Mouse (Mus musculus): ENCODE data around the gene Lgr5. TPM values are rescaled to one million over a fixed set of nuclear protein-coding genes. Genes with fewer than 3 reads are reported as not detected.

The Lgr5 gene
- polyA plus RNA-seq, 1 experiment from 2014 or later = 4.4 TPM

- no peaks in the 10 kb centered on the region for H3K4me1 ChIP-seq (ENCODE audit: control insufficient read depth, insufficient read depth, low read length)
- WGBS = 74% methylated on average over 4 of the region's 4 CpGs
- no peak overlapping the region for H3K27ac ChIP-seq (ENCODE audit: low read length)
- no peak overlapping the region for H3K9ac ChIP-seq (ENCODE audit: low read length)
- H3K9me3 ChIP-seq (replicated peaks; ENCODE audit: control insufficient read depth, low read length) = no peaks in the 10 kb centered on the region
- peaks cover 6% of the 10 kb centered on the region; the same call in 1 of the 2 replicates for H3K36me3 ChIP-seq (ENCODE audit: control insufficient read depth, insufficient read depth, low read length)
- no peak overlapping the region for H3K4me2 ChIP-seq (ENCODE audit: low read depth, low read length)
- ATAC-seq (ENCODE audit: insufficient read depth, low FRiP score) = no peak
- no peak overlapping the region for H3K4me3 ChIP-seq (replicated peaks; ENCODE audit: low read length)
- H3K27me3 ChIP-seq (ENCODE audit: control insufficient read depth, insufficient read depth, low read length) = no peaks in the 10 kb centered on the region
These were observed 150.3 kb downstream of the Lgr5 start for GRCm38 (mm10) chr10:115437286-115437685.

GRCm38 (mm10) chr10:115425351-115425750 is 162.2 kb downstream of the Lgr5 start:
- Histone ChIP-seq H3K36me3 (ENCODE audit: control insufficient read depth, insufficient read depth, low read length) (peaks cover 36% of the 10 kb centered on the region), H3K9ac (ENCODE audit: low read length) (no peak overlapping the region), H3K27ac (ENCODE audit: low read length) (no peak overlapping the region), H3K4me3 (replicated peaks; ENCODE audit: low read length) (no peak overlapping the region), H3K4me1 (ENCODE audit: control insufficient read depth, insufficient read depth, low read length) (no peaks in the 10 kb centered on the region), H3K9me3 (replicated peaks; ENCODE audit: control insufficient read depth, low read length) (no peaks in the 10 kb centered on the region), H3K27me3 (ENCODE audit: control insufficient read depth, insufficient read depth, low read length) (no peaks in the 10 kb centered on the region), H3K4me2 (ENCODE audit: low read depth, low read length) (no peak overlapping the region)
- 69% methylated on average over 2 of the region's 2 CpGs for WGBS
- no peak for ATAC-seq (ENCODE audit: insufficient read depth, low FRiP score)

GRCm38 (mm10) chr10:115421976-115422375 is 165.6 kb downstream of the Lgr5 start:
- no peak overlapping the region for H3K9ac ChIP-seq (ENCODE audit: low read length)
- ATAC-seq (ENCODE audit: insufficient read depth, low FRiP score) = no peak
- H3K4me2 ChIP-seq (ENCODE audit: low read depth, low read length) = no peak overlapping the region

GRCm38 (mm10) chr10:115414056-115414455 is 173.5 kb downstream of the Lgr5 start:
- H3K27ac ChIP-seq (ENCODE audit: low read length) = no peak overlapping the region
- no peak for ATAC-seq (ENCODE audit: insufficient read depth, low FRiP score)
- H3K27me3 ChIP-seq (ENCODE audit: control insufficient read depth, insufficient read depth, low read length) = no peaks in the 10 kb centered on the region
- H3K4me3 ChIP-seq (replicated peaks; ENCODE audit: low read length) = no peak overlapping the region
- no peaks in the 10 kb centered on the region for H3K9me3 ChIP-seq (replicated peaks; ENCODE audit: control insufficient read depth, low read length)
- H3K4me2 ChIP-seq (ENCODE audit: low read depth, low read length) = no peak overlapping the region
- H3K9ac ChIP-seq (ENCODE audit: low read length) = no peak overlapping the region
- no peaks in the 10 kb centered on the region for H3K4me1 ChIP-seq (ENCODE audit: control insufficient read depth, insufficient read depth, low read length)
- 84% methylated on average over 3 of the region's 3 CpGs for WGBS
- H3K36me3 ChIP-seq (ENCODE audit: control insufficient read depth, insufficient read depth, low read length) = peaks cover 28% of the 10 kb centered on the region

More at GRCm38 (mm10) chr10:115421976-115422375, 165.6 kb downstream of the Lgr5 start:
- Histone ChIP-seq H3K36me3 (ENCODE audit: control insufficient read depth, insufficient read depth, low read length) (peaks cover 17% of the 10 kb centered on the region), H3K27ac (ENCODE audit: low read length) (no peak overlapping the region), H3K9me3 (replicated peaks; ENCODE audit: control insufficient read depth, low read length) (no peaks in the 10 kb centered on the region), H3K4me1 (ENCODE audit: control insufficient read depth, insufficient read depth, low read length) (no peaks in the 10 kb centered on the region), H3K27me3 (ENCODE audit: control insufficient read depth, insufficient read depth, low read length) (no peaks in the 10 kb centered on the region), H3K4me3 (replicated peaks; ENCODE audit: low read length) (no peak overlapping the region)
- 83% methylated on average over 4 of the region's 4 CpGs for WGBS

- Histone ChIP-seq H3K4me2 (ENCODE audit: low read depth, low read length) (no peak overlapping the region), H3K27me3 (ENCODE audit: control insufficient read depth, insufficient read depth, low read length) (no peaks in the 10 kb centered on the region), H3K9ac (ENCODE audit: low read length) (no peak overlapping the region), H3K4me1 (ENCODE audit: control insufficient read depth, insufficient read depth, low read length) (no peaks in the 10 kb centered on the region), H3K4me3 (replicated peaks; ENCODE audit: low read length) (no peak overlapping the region), H3K36me3 (ENCODE audit: control insufficient read depth, insufficient read depth, low read length) (peaks cover 28% of the 10 kb centered on the region), H3K27ac (ENCODE audit: low read length) (no peak overlapping the region), H3K9me3 (replicated peaks; ENCODE audit: control insufficient read depth, low read length) (no peaks in the 10 kb centered on the region)
- ATAC-seq (ENCODE audit: insufficient read depth, low FRiP score) = no peak
- WGBS = 94% methylated on average over 2 of the region's 2 CpGs
These were observed 174.1 kb downstream of the Lgr5 start for GRCm38 (mm10) chr10:115413496-115413895.

- no peak for ATAC-seq (ENCODE audit: insufficient read depth, low FRiP score)
These were observed 181.2 kb downstream of the Lgr5 start for GRCm38 (mm10) chr10:115406393-115406792.

More at GRCm38 (mm10) chr10:115406393-115406792, 181.2 kb downstream of the Lgr5 start:
- Histone ChIP-seq H3K36me3 (ENCODE audit: control insufficient read depth, insufficient read depth, low read length) (peaks cover 28% of the 10 kb centered on the region), H3K27ac (ENCODE audit: low read length) (no peak overlapping the region), H3K4me2 (ENCODE audit: low read depth, low read length) (no peak overlapping the region), H3K4me3 (replicated peaks; ENCODE audit: low read length) (no peak overlapping the region), H3K27me3 (ENCODE audit: control insufficient read depth, insufficient read depth, low read length) (no peaks in the 10 kb centered on the region), H3K4me1 (ENCODE audit: control insufficient read depth, insufficient read depth, low read length) (no peaks in the 10 kb centered on the region), H3K9ac (ENCODE audit: low read length) (no peak overlapping the region), H3K9me3 (replicated peaks; ENCODE audit: control insufficient read depth, low read length) (no peaks in the 10 kb centered on the region)
- 60% methylated on average over 6 of the region's 6 CpGs for WGBS

Other genes starting within 250 kb of the Lgr5 start
- gene Tmem19, start 225.3 kb downstream of the Lgr5 start, polyA plus RNA-seq (2015; fragmentation: Nextera tagmentation; extraction: Ambion mirVana) = 28.5 and 33.7 TPM in 2 replicates
- gene Thap2, start 203.3 kb downstream of the Lgr5 start, polyA plus RNA-seq (2015; fragmentation: Nextera tagmentation; extraction: Ambion mirVana) = 21.3 and 24.1 TPM in 2 replicates
- 19.7 and 20.5 TPM in 2 replicates for gene Zfc3h1, start 202.8 kb downstream of the Lgr5 start, polyA plus RNA-seq (2015; fragmentation: Nextera tagmentation; extraction: Ambion mirVana)
- not detected in 2 replicates for gene A930009A15Rik, start 17.8 kb downstream of the Lgr5 start, polyA plus RNA-seq (2015; fragmentation: Nextera tagmentation; extraction: Ambion mirVana)
- 130 and 145 TPM in 2 replicates for gene Tspan8, start 229.1 kb upstream of the Lgr5 start, polyA plus RNA-seq (2015; fragmentation: Nextera tagmentation; extraction: Ambion mirVana)

All from stomach, embryonic 16.5 days (tissue).